Mouse (Mus musculus): ENCODE results near the gene Ogg1. TPM values are rescaled to one million over a fixed set of nuclear protein-coding genes. Genes with fewer than 3 reads are reported as not detected.

Ogg1 gene
- polyA plus RNA-seq, 1 experiment from 2014 or later, result 8.1 TPM

- Histone ChIP-seq H3K36me3 (ENCODE audit: control insufficient read depth, insufficient read depth) (no peaks in the 10 kb centered on the region), H3K27ac (ENCODE audit: low read length) (no peak overlapping the region), H3K9ac (ENCODE audit: low read length) (no peak overlapping the region), H3K4me1 (ENCODE audit: control insufficient read depth, insufficient read depth, low read length) (no peaks in the 10 kb centered on the region), H3K4me2 (ENCODE audit: low read depth, low read length) (no peak overlapping the region), H3K4me3 (ENCODE audit: low read length) (no peak overlapping the region), H3K9me3 (replicated peaks; ENCODE audit: control insufficient read depth, low read length) (no peaks in the 10 kb centered on the region), H3K27me3 (ENCODE audit: control insufficient read depth, insufficient read depth, low read length) (no peaks in the 10 kb centered on the region)
- ATAC-seq (replicated peaks; ENCODE audit: extremely low read depth, insufficient read depth, low FRiP score), result no peak
- 49% methylated on average over 3 of the region's 3 CpGs for WGBS
These were observed 26.9 kb downstream of the Ogg1 start for GRCm38 (mm10) chr6:113353696-113354095.

GRCm38 (mm10) chr6:113361476-113361875 is 34.7 kb downstream of the Ogg1 start:
- ATAC-seq (replicated peaks; ENCODE audit: extremely low read depth, insufficient read depth, low FRiP score), result no peak
- Histone ChIP-seq H3K27ac (ENCODE audit: low read length) (no peak overlapping the region), H3K9me3 (replicated peaks; ENCODE audit: control insufficient read depth, low read length) (no peaks in the 10 kb centered on the region), H3K4me2 (ENCODE audit: low read depth, low read length) (no peak overlapping the region), H3K4me3 (ENCODE audit: low read length) (no peak overlapping the region), H3K27me3 (ENCODE audit: control insufficient read depth, insufficient read depth, low read length) (no peaks in the 10 kb centered on the region), H3K36me3 (ENCODE audit: control insufficient read depth, insufficient read depth) (no peaks in the 10 kb centered on the region), H3K9ac (ENCODE audit: low read length) (no peak overlapping the region), H3K4me1 (ENCODE audit: control insufficient read depth, insufficient read depth, low read length) (no peaks in the 10 kb centered on the region)
- WGBS, result 72% methylated on average over 4 of the region's 4 CpGs

- no peaks in the 10 kb centered on the region for H3K9me3 ChIP-seq (replicated peaks; ENCODE audit: control insufficient read depth, low read length)
- H3K36me3 ChIP-seq (ENCODE audit: control insufficient read depth, insufficient read depth), result 0 out of 2 replicates have a peak, but pooled peaks cover 3% of the 10 kb centered on the region
- no peak overlapping the region for H3K4me2 ChIP-seq (ENCODE audit: low read depth, low read length)
- no peaks in the 10 kb centered on the region for H3K4me1 ChIP-seq (ENCODE audit: control insufficient read depth, insufficient read depth, low read length)
- H3K4me3 ChIP-seq (ENCODE audit: low read length), result no peak overlapping the region
- H3K9ac ChIP-seq (ENCODE audit: low read length), result no peak overlapping the region
- ATAC-seq (replicated peaks; ENCODE audit: extremely low read depth, insufficient read depth, low FRiP score), result no peak
- no peaks in the 10 kb centered on the region for H3K27me3 ChIP-seq (ENCODE audit: control insufficient read depth, insufficient read depth, low read length)
- 95% methylated on average over 1 of the region's 1 CpGs for WGBS
- H3K27ac ChIP-seq (ENCODE audit: low read length), result no peak overlapping the region
These were observed 35.5 kb downstream of the Ogg1 start for GRCm38 (mm10) chr6:113362241-113362640.

GRCm38 (mm10) chr6:113364518-113365135 is 37.9 kb downstream of the Ogg1 start:
- Histone ChIP-seq H3K9me3 (replicated peaks; ENCODE audit: control insufficient read depth, low read length) (no peaks in the 10 kb centered on the region), H3K27me3 (ENCODE audit: control insufficient read depth, insufficient read depth, low read length) (no peaks in the 10 kb centered on the region), H3K9ac (ENCODE audit: low read length) (no peak overlapping the region), H3K27ac (ENCODE audit: low read length) (no peak overlapping the region), H3K4me1 (ENCODE audit: control insufficient read depth, insufficient read depth, low read length) (no peaks in the 10 kb centered on the region), H3K4me2 (ENCODE audit: low read depth, low read length) (no peak overlapping the region), H3K36me3 (ENCODE audit: control insufficient read depth, insufficient read depth) (peaks cover 11% of the 10 kb centered on the region), H3K4me3 (ENCODE audit: low read length) (no peak overlapping the region)
- 67% methylated on average over 8 of the region's 8 CpGs for WGBS
- no peak for ATAC-seq (replicated peaks; ENCODE audit: extremely low read depth, insufficient read depth, low FRiP score)

GRCm38 (mm10) chr6:113366639-113367038 is 39.9 kb downstream of the Ogg1 start:
- no peaks in the 10 kb centered on the region for H3K4me1 ChIP-seq (ENCODE audit: control insufficient read depth, insufficient read depth, low read length)
- no peak overlapping the region for H3K4me3 ChIP-seq (ENCODE audit: low read length)
- H3K4me2 ChIP-seq (ENCODE audit: low read depth, low read length), result no peak overlapping the region
- peaks cover 29% of the 10 kb centered on the region for H3K36me3 ChIP-seq (ENCODE audit: control insufficient read depth, insufficient read depth)
- H3K27ac ChIP-seq (ENCODE audit: low read length), result no peak overlapping the region
- no peak overlapping the region for H3K9ac ChIP-seq (ENCODE audit: low read length)
- no peak for ATAC-seq (replicated peaks; ENCODE audit: extremely low read depth, insufficient read depth, low FRiP score)
- H3K27me3 ChIP-seq (ENCODE audit: control insufficient read depth, insufficient read depth, low read length), result no peaks in the 10 kb centered on the region
- no peaks in the 10 kb centered on the region for H3K9me3 ChIP-seq (replicated peaks; ENCODE audit: control insufficient read depth, low read length)
- 86% methylated on average over 6 of the region's 6 CpGs for WGBS

- Histone ChIP-seq H3K4me2 (ENCODE audit: low read depth, low read length) (no peak overlapping the region), H3K4me3 (ENCODE audit: low read length) (no peak overlapping the region), H3K27ac (ENCODE audit: low read length) (no peak overlapping the region), H3K27me3 (ENCODE audit: control insufficient read depth, insufficient read depth, low read length) (no peaks in the 10 kb centered on the region), H3K36me3 (ENCODE audit: control insufficient read depth, insufficient read depth) (peaks cover 34% of the 10 kb centered on the region), H3K9me3 (replicated peaks; ENCODE audit: control insufficient read depth, low read length) (no peaks in the 10 kb centered on the region), H3K9ac (ENCODE audit: low read length) (no peak overlapping the region), H3K4me1 (ENCODE audit: control insufficient read depth, insufficient read depth, low read length) (no peaks in the 10 kb centered on the region)
- no peak for ATAC-seq (replicated peaks; ENCODE audit: extremely low read depth, insufficient read depth, low FRiP score)
- 95% methylated on average over 1 of the region's 1 CpGs for WGBS
These were observed 40.8 kb downstream of the Ogg1 start for GRCm38 (mm10) chr6:113367574-113367973.

- no peak overlapping the region for H3K4me2 ChIP-seq (ENCODE audit: low read depth, low read length)
- H3K9me3 ChIP-seq (replicated peaks; ENCODE audit: control insufficient read depth, low read length), result no peaks in the 10 kb centered on the region
- H3K27ac ChIP-seq (ENCODE audit: low read length), result no peak overlapping the region
- H3K36me3 ChIP-seq (ENCODE audit: control insufficient read depth, insufficient read depth), result peaks cover 35% of the 10 kb centered on the region
- no peaks in the 10 kb centered on the region for H3K4me1 ChIP-seq (ENCODE audit: control insufficient read depth, insufficient read depth, low read length)
- no peaks in the 10 kb centered on the region for H3K27me3 ChIP-seq (ENCODE audit: control insufficient read depth, insufficient read depth, low read length)
- no peak overlapping the region for H3K4me3 ChIP-seq (ENCODE audit: low read length)
- 91% methylated on average over 7 of the region's 7 CpGs for WGBS
- no peak overlapping the region for H3K9ac ChIP-seq (ENCODE audit: low read length)
- no peak for ATAC-seq (replicated peaks; ENCODE audit: extremely low read depth, insufficient read depth, low FRiP score)
These were observed 41.4 kb downstream of the Ogg1 start for GRCm38 (mm10) chr6:113368124-113368523.

GRCm38 (mm10) chr6:113368577-113368976 is 41.8 kb downstream of the Ogg1 start:
- H3K9me3 ChIP-seq (replicated peaks; ENCODE audit: control insufficient read depth, low read length), result no peaks in the 10 kb centered on the region
- no peak overlapping the region for H3K27ac ChIP-seq (ENCODE audit: low read length)
- WGBS, result 84% methylated on average over 5 of the region's 5 CpGs
- H3K4me1 ChIP-seq (ENCODE audit: control insufficient read depth, insufficient read depth, low read length), result no peaks in the 10 kb centered on the region
- no peak for ATAC-seq (replicated peaks; ENCODE audit: extremely low read depth, insufficient read depth, low FRiP score)
- no peak overlapping the region for H3K4me2 ChIP-seq (ENCODE audit: low read depth, low read length)
- no peak overlapping the region for H3K4me3 ChIP-seq (ENCODE audit: low read length)
- no peak overlapping the region for H3K9ac ChIP-seq (ENCODE audit: low read length)
- H3K36me3 ChIP-seq (ENCODE audit: control insufficient read depth, insufficient read depth), result peaks cover 38% of the 10 kb centered on the region
- H3K27me3 ChIP-seq (ENCODE audit: control insufficient read depth, insufficient read depth, low read length), result no peaks in the 10 kb centered on the region

- no peaks in the 10 kb centered on the region for H3K9me3 ChIP-seq (replicated peaks; ENCODE audit: control insufficient read depth, low read length)
- 88% methylated on average over 20 of the region's 20 CpGs for WGBS
- H3K27ac ChIP-seq (ENCODE audit: low read length), result no peak overlapping the region
- no peaks in the 10 kb centered on the region for H3K4me1 ChIP-seq (ENCODE audit: control insufficient read depth, insufficient read depth, low read length)
- H3K4me3 ChIP-seq (ENCODE audit: low read length), result no peak overlapping the region
- no peaks in the 10 kb centered on the region for H3K27me3 ChIP-seq (ENCODE audit: control insufficient read depth, insufficient read depth, low read length)
- peaks cover 46% of the 10 kb centered on the region for H3K36me3 ChIP-seq (ENCODE audit: control insufficient read depth, insufficient read depth)
- no peak overlapping the region for H3K4me2 ChIP-seq (ENCODE audit: low read depth, low read length)
- no peak overlapping the region for H3K9ac ChIP-seq (ENCODE audit: low read length)
- no peak for ATAC-seq (replicated peaks; ENCODE audit: extremely low read depth, insufficient read depth, low FRiP score)
These were observed 43.6 kb downstream of the Ogg1 start for GRCm38 (mm10) chr6:113370194-113370929.

All from heart, embryonic 16.5 days (tissue).